Comparison of ENCODE assay signal across 17 mouse cellular contexts in the genomic region with DNA sequence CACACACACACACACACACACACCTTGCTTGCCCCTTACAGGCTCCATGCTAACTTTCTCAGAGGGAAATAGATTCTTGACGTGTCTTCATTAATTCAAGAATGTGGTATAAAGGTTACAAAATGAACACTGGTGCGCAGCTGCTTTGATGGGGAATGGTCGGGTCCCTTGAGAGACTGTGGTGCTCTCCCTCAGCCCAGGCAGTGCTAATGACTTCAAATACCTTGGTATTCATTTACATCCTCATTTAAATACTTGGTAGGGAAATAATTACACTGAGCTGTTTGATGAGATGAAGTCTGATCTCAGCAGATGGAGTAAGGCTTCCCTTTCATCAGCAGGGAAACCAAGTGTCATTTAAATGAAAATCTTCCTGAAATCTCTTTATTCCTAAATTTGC. TPM values are rescaled to one million over a fixed set of nuclear protein-coding genes. Genes with fewer than 3 reads are reported as not detected.
DNase-seq lines count a peak whose midpoint lies in the region; ATAC-seq and TF ChIP-seq lines count a peak whose summit lies in the region.
"Had no signal": no experiment of that assay in that cellular context is flagged by ENCODE, and none has a peak within 500 bp of the region (broad histone marks: within the 10 kb centered on the region; RNA-seq: fewer than 3 reads in every experiment).

No protein-coding gene starts in this region.

- intact Hi-C loops in left cerebral cortex, adult 2 months (cut with DNase I), result loop anchor here (5.0 kb wide), 1 partner anchor 52 kb away; no protein-coding TSS in a partner anchor
- intact Hi-C loops in left cerebral cortex, postnatal 36 days (cut with DNase I), result no loop called here
- intact Hi-C loops in gastrocnemius, adult 2 months (cut with DNase I), result no loop called here
- intact Hi-C loops in left cerebral cortex, postnatal 4 days (cut with DNase I), result no loop called here

- H3K36me3 ChIP-seq in forebrain, postnatal 0 days (ENCODE audit: insufficient read depth), result no peaks in the 10 kb centered on the region
- H3K36me3 ChIP-seq in midbrain, embryonic 13.5 days, result no peaks in the 10 kb centered on the region
- H3K36me3 ChIP-seq: heart, embryonic 15.5 days; limb, embryonic 12.5 days had no signal

- H3K4me2 ChIP-seq in forebrain, postnatal 0 days (ENCODE audit: low read depth), result peak overlapping the region; percentile 38; the same call in 1 of the 2 replicates
- peak overlapping the region; percentile 20; the same call in 1 of the 2 replicates for H3K4me2 ChIP-seq in midbrain, embryonic 13.5 days (replicated peaks)
- H3K4me2 ChIP-seq: heart, embryonic 15.5 days; limb, embryonic 12.5 days had no signal

- ATAC-seq in forebrain, postnatal 0 days, result peak; percentile 63
- peak; percentile 88 for ATAC-seq in midbrain, embryonic 13.5 days

- 9% methylated on average over 3 of the region's 3 CpGs for WGBS in forebrain, postnatal 0 days
- WGBS in midbrain, embryonic 13.5 days, result 28% methylated on average over 3 of the region's 3 CpGs

- no peaks in the 10 kb centered on the region for H3K27me3 ChIP-seq in forebrain, postnatal 0 days (ENCODE audit: insufficient read depth, low read length)
- 0 out of 2 replicates have a peak, but pooled peaks cover 4% of the 10 kb centered on the region for H3K27me3 ChIP-seq in midbrain, embryonic 13.5 days
- H3K27me3 ChIP-seq: heart, embryonic 15.5 days had no signal

- no peaks in the 10 kb centered on the region for H3K9me3 ChIP-seq in forebrain, postnatal 0 days (ENCODE audit: low read length)
- no peaks in the 10 kb centered on the region for H3K9me3 ChIP-seq in midbrain, embryonic 13.5 days
- H3K9me3 ChIP-seq: heart, embryonic 15.5 days; limb, embryonic 12.5 days had no signal

- H3K4me3 ChIP-seq in left cerebral cortex, adult 2 months, result no peak overlapping the region
- no peak overlapping the region for H3K4me3 ChIP-seq in forebrain, postnatal 0 days (ENCODE audit: low read depth, low read length)
- no peak overlapping the region for H3K4me3 ChIP-seq in midbrain, embryonic 13.5 days (replicated peaks)
- H3K4me3 ChIP-seq in gastrocnemius, adult 2 months, result no peak overlapping the region
- H3K4me3 ChIP-seq: heart, embryonic 15.5 days; limb, embryonic 12.5 days had no signal

- DNase-seq in left cerebral cortex, adult 2 months (ENCODE audit: extremely low spot score in 1 of 2, low spot score in 2 of 2), result no peak
- DNase-seq in left cerebral cortex, postnatal 36 days (ENCODE audit: low spot score in 2 of 2), result no peak
- no peak for DNase-seq in forebrain, postnatal 0 days
- DNase-seq in gastrocnemius, adult 2 months, result no peak
- DNase-seq in left cerebral cortex, postnatal 4 days, result no peak
- DNase-seq in urinary bladder, adult 18-20 months (ENCODE audit: low spot score in 2 of 2), result no peak
- DNase-seq in thymus, postnatal 14 days, result no peak
- DNase-seq: gastrocnemius, postnatal 36 days; kidney, postnatal 14 days; thymus, adult 18-20 months had no signal

- H3K4me1 ChIP-seq in forebrain, postnatal 0 days (ENCODE audit: insufficient read depth), result peaks cover 17% of the 10 kb centered on the region
- peaks cover 33% of the 10 kb centered on the region for H3K4me1 ChIP-seq in midbrain, embryonic 13.5 days (replicated peaks)

- TF ChIP-seq CTCF in left cerebral cortex, adult 2 months (IDR thresholded peaks at IDR 0.05), result no peak
- no peak for TF ChIP-seq CTCF in forebrain, postnatal 0 days (IDR thresholded peaks at IDR 0.05; ENCODE audit: low read depth)
- no peak for TF ChIP-seq CTCF in gastrocnemius, adult 2 months (IDR thresholded peaks at IDR 0.05)

- peak overlapping the region; percentile 96 for H3K27ac ChIP-seq in left cerebral cortex, adult 2 months
- peak overlapping the region; percentile 91 for H3K27ac ChIP-seq in forebrain, postnatal 0 days (ENCODE audit: low read depth, low read length)
- H3K27ac ChIP-seq in midbrain, embryonic 13.5 days, result peak overlapping the region; percentile 84
- no peak overlapping the region for H3K27ac ChIP-seq in gastrocnemius, adult 2 months
- H3K27ac ChIP-seq: heart, embryonic 15.5 days; limb, embryonic 12.5 days had no signal

- H3K9ac ChIP-seq in forebrain, postnatal 0 days, result peak overlapping the region; percentile 40; the same call in 1 of the 2 replicates
- no peak overlapping the region for H3K9ac ChIP-seq in midbrain, embryonic 13.5 days (replicated peaks)
- H3K9ac ChIP-seq: heart, embryonic 15.5 days; limb, embryonic 12.5 days had no signal

RNA-seq across cellular contexts. Expression of gene Spa17, which starts 11.6 kb away (rescaled TPM):
- total RNA-seq in left cerebral cortex, adult 2 months (2021), result 1 to 10 TPM; 1.7 to 2.1 TPM
- 1 to 10 TPM; 1.8 to 2.9 TPM for total RNA-seq in left cerebral cortex, postnatal 36 days (2021)
- total RNA-seq in forebrain, postnatal 0 days (2014; rRNA removed), result 2.4 and 5.3 TPM in 2 replicates
- polyA plus RNA-seq in forebrain, postnatal 0 days (2015; fragmentation: Nextera tagmentation; extraction: Ambion mirVana), result 10.2 and 10.8 TPM in 2 replicates
- polyA plus RNA-seq in midbrain, embryonic 13.5 days (2015; fragmentation: Nextera tagmentation; extraction: Ambion mirVana), result 10.7 and 13.6 TPM in 2 replicates
- total RNA-seq in gastrocnemius, adult 2 months (2021), result 1 to 10 TPM; 3.1 to 4.1 TPM
- total RNA-seq in left cerebral cortex, postnatal 4 days (2021), result 1 to 10 TPM; 1.3 to 1.6 TPM

RNA-seq across cellular contexts. Expression of gene Tbrg1, which starts 32.0 kb away (rescaled TPM):
- 10 to 100 TPM; 52.5 to 59.8 TPM for total RNA-seq in left cerebral cortex, adult 2 months (2021)
- total RNA-seq in left cerebral cortex, postnatal 36 days (2021), result 10 to 100 TPM; 52.4 to 63.4 TPM
- total RNA-seq in forebrain, postnatal 0 days (2014; rRNA removed), result 63.5 and 72.6 TPM in 2 replicates
- polyA plus RNA-seq in forebrain, postnatal 0 days (2015; fragmentation: Nextera tagmentation; extraction: Ambion mirVana), result 84.3 and 97.0 TPM in 2 replicates
- 85.8 and 89.4 TPM in 2 replicates for polyA plus RNA-seq in midbrain, embryonic 13.5 days (2015; fragmentation: Nextera tagmentation; extraction: Ambion mirVana)
- 10 to 100 TPM; 29.3 to 31.7 TPM for total RNA-seq in gastrocnemius, adult 2 months (2021)
- total RNA-seq in left cerebral cortex, postnatal 4 days (2021), result 10 to 100 TPM; 57.0 to 60.5 TPM

RNA-seq across cellular contexts. Expression of gene Panx3, which starts 43.9 kb away (rescaled TPM):
- total RNA-seq in left cerebral cortex, adult 2 months (2021), result not detected
- total RNA-seq in left cerebral cortex, postnatal 36 days (2021), result not detected
- total RNA-seq in forebrain, postnatal 0 days (2014; rRNA removed), result 0.08 and 1.8 TPM in 2 replicates
- polyA plus RNA-seq in forebrain, postnatal 0 days (2015; fragmentation: Nextera tagmentation; extraction: Ambion mirVana), result not detected in 2 replicates
- not detected in 2 replicates for polyA plus RNA-seq in midbrain, embryonic 13.5 days (2015; fragmentation: Nextera tagmentation; extraction: Ambion mirVana)
- total RNA-seq in gastrocnemius, adult 2 months (2021), result not detected
- total RNA-seq in left cerebral cortex, postnatal 4 days (2021), result not detected
- total RNA-seq: gastrocnemius, postnatal 36 days; layer of hippocampus, postnatal 14 days had no signal
- polyA plus RNA-seq: C2C12; intestine, embryonic 14.5 days; liver, embryonic 16.5 days had no signal
